Mouse (Mus musculus) heart, adult 2 months (tissue): ENCODE data around the gene Iqschfp. TPM values are rescaled to one million over a fixed set of nuclear protein-coding genes. Genes with fewer than 3 reads are reported as not detected.

Experiments
- DNase-seq, 2 experiments: peaks; one replicate each; pipeline ENCODE4 v3.0.0; 2021
- H3K27ac ChIP-seq: fragments of 200-600 bp; 2 replicates; pipeline ENCODE4 v1.8.1; 2022
- H3K27me3 ChIP-seq: fragments of 200-500 bp; 2 replicates; pipeline ENCODE4 v1.6.1; 2012; ENCODE audit warnings: mild to moderate bottlenecking, low read length, inconsistent platforms, mixed read lengths; ENCODE audit not compliant: control insufficient read depth, insufficient read depth
- H3K36me3 ChIP-seq: fragments of 200-500 bp; 2 replicates; pipeline ENCODE4 v1.6.1; 2012; ENCODE audit warnings: low read length, inconsistent platforms; ENCODE audit not compliant: control insufficient read depth, insufficient read depth
- H3K4me1 ChIP-seq: fragments of 200-500 bp; 2 replicates; pipeline ENCODE4 v1.6.1; 2011; ENCODE audit warnings: low read length; ENCODE audit not compliant: control insufficient read depth, insufficient read depth
- H3K4me3 ChIP-seq: fragments of 200-600 bp; 2 replicates; pipeline ENCODE4 v1.8.1; 2022
- H3K79me2 ChIP-seq: fragments of 200-500 bp; replicated peaks from 2 replicates; pipeline ENCODE4 v1.6.1; 2012; ENCODE audit warnings: mild to moderate bottlenecking, inconsistent platforms, low read length, moderate library complexity, mixed read lengths; ENCODE audit not compliant: control insufficient read depth, insufficient read depth
- H3K9ac ChIP-seq: fragments of 200-500 bp; 2 replicates; pipeline ENCODE4 v1.6.1; 2012; ENCODE audit warnings: low read depth, mild to moderate bottlenecking, control low read depth, inconsistent platforms, low read length, mixed read lengths
- CTCF ChIP-seq: fragments of 200-600 bp; IDR thresholded peaks from 2 replicates; pipeline ENCODE4 v1.8.1; 2022; ENCODE audit warnings: antibody characterized with exemption, mild to moderate bottlenecking, moderate library complexity
- EP300 ChIP-seq: fragments of 200-500 bp; IDR thresholded peaks from 2 replicates; pipeline ENCODE4 v1.6.1; 2011; ENCODE audit warnings: low read depth, low read length, control low read depth; ENCODE audit not compliant: insufficient read depth
- POLR2A ChIP-seq: fragments of 200-500 bp; IDR thresholded peaks from 2 replicates; pipeline ENCODE4 v1.6.1; 2011; ENCODE audit warnings: mild to moderate bottlenecking, low read depth, low read length, control low read depth; ENCODE audit not compliant: insufficient read depth
- WGBS: fragments of 180-500 bp; shearing (Covaris S2); methylation state at CpG from one replicate; pipeline ENCODE4 v1.1.7; 2018; 5-methylcytosine and 5-hydroxymethylcytosine counted together
- intact Hi-C: fragments of 180-260 bp; cut with DNase I; formaldehyde crosslinking; loops from one replicate; pipeline ENCODE4 v1.15.1; 2025
- polyA plus RNA-seq: library from polyadenylated mRNA; depleted of rRNA; stranded (reverse); fragments of >200 nt; gene quantifications from 2 replicates; pipeline ENCODE4 v1.2.3, GENCODE M21; 2012
- total RNA-seq, 2 experiments: library from RNA; stranded (reverse); gene quantifications; 2 replicates each; pipeline ENCODE4 v1.2.3; 2021

Gene Iqschfp
- total and polyA plus RNA-seq, 3 experiments: not detected

DNA sequence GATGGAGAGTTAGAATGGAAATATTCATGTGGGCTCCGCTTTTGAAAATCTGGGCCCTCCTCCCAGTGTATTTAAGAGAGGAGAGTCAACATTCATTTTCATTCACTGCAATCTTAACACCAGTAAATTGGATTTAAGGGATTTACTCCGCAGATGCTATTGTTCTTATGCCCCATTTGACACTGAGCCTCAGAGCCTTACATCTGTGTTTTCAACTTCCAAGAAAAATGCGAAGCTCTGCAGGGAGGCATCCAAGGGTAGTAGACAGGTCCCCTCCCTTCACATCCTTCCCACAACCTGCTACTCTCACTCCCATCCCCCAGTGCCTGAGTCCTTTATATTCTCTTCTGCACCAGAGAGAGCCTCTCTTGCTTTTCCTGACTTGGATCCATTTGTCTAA is 68.1 kb downstream of the Iqschfp start:
- no peaks in the 10 kb centered on the region for H3K79me2 ChIP-seq
- H3K27me3 ChIP-seq: no peaks in the 10 kb centered on the region
- 45% methylated on average over 3 of the region's 3 CpGs for WGBS
- no peak for DNase-seq
- no peaks in the 10 kb centered on the region for H3K36me3 ChIP-seq
- H3K4me1 ChIP-seq: no peaks in the 10 kb centered on the region
- intact Hi-C loops: no loop called here
- no peak overlapping the region for H3K4me3 ChIP-seq
- H3K9ac ChIP-seq: no peak overlapping the region
- TF ChIP-seq EP300: no peak
- no peak for TF ChIP-seq POLR2A
- TF ChIP-seq CTCF: no peak
- no peak overlapping the region for H3K27ac ChIP-seq

GRCm38 (mm10) chr3:67960727-67961126 is 68.7 kb downstream of the Iqschfp start:
- no peaks in the 10 kb centered on the region for H3K4me1 ChIP-seq
- no peaks in the 10 kb centered on the region for H3K36me3 ChIP-seq
- no peaks in the 10 kb centered on the region for H3K27me3 ChIP-seq
- intact Hi-C loops: no loop called here
- H3K79me2 ChIP-seq: no peaks in the 10 kb centered on the region
- TF ChIP-seq EP300: no peak
- TF ChIP-seq POLR2A: no peak
- no peak for TF ChIP-seq CTCF
- no peak overlapping the region for H3K9ac ChIP-seq
- DNase-seq: no peak
- no peak overlapping the region for H3K4me3 ChIP-seq
- H3K27ac ChIP-seq: no peak overlapping the region

DNA sequence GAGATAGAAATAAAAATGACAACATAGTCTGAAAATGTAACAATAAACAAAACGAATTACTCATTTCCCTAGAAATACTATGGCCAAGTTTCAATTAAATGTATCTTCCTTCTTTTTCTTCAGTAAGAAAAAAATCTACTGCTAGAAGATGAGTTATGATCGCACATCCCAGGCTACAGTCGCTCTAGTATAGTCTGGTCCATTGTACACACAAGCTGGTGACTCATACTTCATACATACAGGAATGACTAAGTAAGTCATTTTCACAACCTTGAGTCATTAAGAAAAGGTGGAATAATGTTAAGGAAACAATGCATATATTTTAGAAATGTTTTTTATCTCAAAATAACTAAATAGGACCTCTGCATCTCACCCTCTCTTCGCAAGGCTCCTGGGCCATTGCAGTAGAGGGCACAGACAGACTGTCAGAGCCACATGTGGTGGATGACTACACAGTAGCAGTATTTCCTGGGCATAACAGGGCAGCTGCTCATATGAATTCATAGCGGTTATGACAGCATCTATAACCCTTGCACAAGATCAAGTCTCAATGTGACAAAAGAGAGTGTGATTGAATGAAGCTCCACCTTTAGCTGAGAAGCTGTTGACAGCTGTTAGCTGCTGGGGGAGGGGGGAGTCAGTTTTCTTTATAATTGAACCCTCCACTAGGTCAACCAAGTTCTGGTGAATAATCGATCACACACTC is 70.1 kb downstream of the Iqschfp start:
- DNase-seq: no peak
- WGBS: 75% methylated on average over 6 of the region's 6 CpGs
- no peak for TF ChIP-seq POLR2A
- TF ChIP-seq EP300: no peak
- no peak for TF ChIP-seq CTCF
- Histone ChIP-seq H3K9ac (no peak overlapping the region), H3K36me3 (no peaks in the 10 kb centered on the region), H3K4me1 (no peaks in the 10 kb centered on the region), H3K27me3 (no peaks in the 10 kb centered on the region), H3K79me2 (no peaks in the 10 kb centered on the region), H3K27ac (no peak overlapping the region), H3K4me3 (no peak overlapping the region)
- intact Hi-C loops: no loop called here

- H3K9ac ChIP-seq: no peak overlapping the region
- intact Hi-C loops: no loop called here
- 80% methylated on average over 2 of the region's 2 CpGs for WGBS
- H3K79me2 ChIP-seq: no peaks in the 10 kb centered on the region
- no peaks in the 10 kb centered on the region for H3K36me3 ChIP-seq
- DNase-seq: no peak
- TF ChIP-seq EP300: no peak
- no peak for TF ChIP-seq POLR2A
- TF ChIP-seq CTCF: no peak
- H3K27ac ChIP-seq: no peak overlapping the region
- no peaks in the 10 kb centered on the region for H3K4me1 ChIP-seq
- H3K4me3 ChIP-seq: no peak overlapping the region
- H3K27me3 ChIP-seq: no peaks in the 10 kb centered on the region
Measured at GRCm38 (mm10) chr3:67974340-67974998, 82.4 kb downstream of the Iqschfp start.

- no peak for DNase-seq
- Histone ChIP-seq H3K9ac (no peak overlapping the region), H3K79me2 (no peaks in the 10 kb centered on the region), H3K4me3 (no peak overlapping the region), H3K27ac (no peak overlapping the region), H3K27me3 (no peaks in the 10 kb centered on the region), H3K36me3 (no peaks in the 10 kb centered on the region), H3K4me1 (no peaks in the 10 kb centered on the region)
- WGBS: 79% methylated on average over 1 of the region's 1 CpGs
- intact Hi-C loops: no loop called here
- no peak for TF ChIP-seq POLR2A
- TF ChIP-seq CTCF: no peak
- no peak for TF ChIP-seq EP300
Measured at GRCm38 (mm10) chr3:67980006-67980405, 88.0 kb downstream of the Iqschfp start.

DNA sequence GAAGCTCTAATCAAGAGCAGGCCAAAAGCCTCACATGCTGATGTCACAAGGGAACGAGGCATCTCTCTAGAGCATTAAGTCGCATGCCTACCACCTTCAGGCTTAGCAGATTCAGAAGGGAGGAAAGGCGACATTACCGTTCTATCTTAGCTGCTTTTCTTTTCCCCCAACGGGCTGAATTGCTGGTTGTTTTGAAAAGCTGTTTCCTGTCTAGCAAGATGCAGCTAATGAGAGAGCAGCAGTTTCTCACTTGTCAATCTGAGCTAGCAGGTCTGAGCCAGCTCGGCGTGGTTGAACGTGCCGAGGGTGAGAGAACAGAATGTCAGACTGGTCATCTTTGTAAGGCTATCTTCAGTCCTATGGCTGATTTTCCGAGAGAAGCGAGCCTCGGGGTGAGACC is 91.3 kb downstream of the Iqschfp start:
- Histone ChIP-seq H3K27ac (no peak overlapping the region), H3K4me3 (no peak overlapping the region), H3K9ac (no peak overlapping the region), H3K79me2 (no peaks in the 10 kb centered on the region), H3K4me1 (no peaks in the 10 kb centered on the region), H3K27me3 (no peaks in the 10 kb centered on the region), H3K36me3 (no peaks in the 10 kb centered on the region)
- DNase-seq: no peak
- no peak for TF ChIP-seq POLR2A
- no peak for TF ChIP-seq CTCF
- no peak for TF ChIP-seq EP300
- WGBS: 12% methylated on average over 12 of the region's 12 CpGs
- intact Hi-C loops: no loop called here
